Mouse (Mus musculus): Measurements from ENCODE around the gene Ppp1r14a.
A peak's percentile ranks its signal among the peaks of the same experiment; 100 is the strongest.

Gene Ppp1r14a

DNA sequence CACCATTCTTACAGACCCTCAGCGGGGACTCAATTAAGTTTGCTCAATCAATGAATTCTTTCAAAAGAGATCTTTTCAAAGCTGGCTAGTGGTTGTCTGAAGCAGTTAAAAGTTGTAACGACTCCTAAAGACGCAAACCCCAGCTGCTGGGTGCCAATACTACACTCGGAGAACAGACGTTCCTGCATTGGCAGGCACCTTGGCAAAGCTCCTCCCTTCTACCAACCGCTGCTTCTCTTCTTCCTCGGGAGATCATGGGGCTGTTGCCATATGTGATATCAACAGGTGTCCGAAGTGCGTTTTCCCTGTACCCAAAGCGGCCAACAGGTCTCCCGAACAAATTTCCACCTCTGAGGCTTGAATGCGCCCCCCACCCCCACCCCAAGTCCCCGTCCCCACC, 8.3 kb upstream of the Ppp1r14a start:
- no peak for DNase-seq

DNA sequence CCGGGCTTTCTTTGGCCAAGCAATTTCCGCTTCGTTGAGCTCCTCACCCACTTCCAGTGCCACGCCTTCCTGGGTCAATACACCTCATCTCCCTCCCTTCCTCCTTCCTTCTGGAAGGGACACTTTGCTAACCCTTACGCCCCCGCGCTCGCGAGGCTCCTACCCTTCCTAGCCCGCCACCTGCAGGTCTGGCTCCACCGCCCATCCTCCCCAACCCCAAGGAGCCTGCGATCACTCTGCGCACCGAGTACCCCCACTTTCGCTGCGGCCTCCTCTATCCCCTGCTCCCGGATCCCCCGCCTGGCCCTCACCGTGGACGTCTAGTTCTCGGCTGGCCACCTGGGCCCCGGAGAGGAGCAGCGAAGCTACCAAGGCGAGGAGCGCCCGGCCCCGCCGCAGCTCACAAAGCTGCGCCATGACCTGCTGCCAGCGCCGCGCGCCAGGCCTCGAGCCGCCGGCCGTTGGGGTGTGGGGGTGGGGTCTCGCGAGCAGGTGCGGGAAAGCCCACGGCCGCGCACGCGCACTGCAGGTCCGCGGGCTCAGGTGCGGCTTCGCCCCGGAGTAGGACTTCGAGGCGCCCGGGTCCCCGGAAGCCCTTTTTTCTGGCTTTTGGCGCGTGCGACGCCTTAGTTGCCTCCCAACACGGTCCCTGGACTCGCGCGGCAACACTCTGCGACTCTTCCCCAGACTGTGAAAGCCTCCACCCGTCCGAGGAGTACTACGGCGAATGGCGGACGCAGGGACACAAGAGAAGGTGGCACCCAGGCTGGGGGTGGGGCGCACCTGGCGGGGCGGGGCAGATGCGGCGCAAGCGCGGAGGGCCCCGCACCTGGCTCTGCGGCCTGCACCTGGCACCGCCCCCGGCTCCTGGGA, 7.7 kb upstream of the Ppp1r14a start, which contains the start of gene Spint2:
TSS of gene Spint2 (minus strand) at position 712 of the 873 bp plus-strand sequence.
- peak; percentile 93 to 94 for DNase-seq

DNA sequence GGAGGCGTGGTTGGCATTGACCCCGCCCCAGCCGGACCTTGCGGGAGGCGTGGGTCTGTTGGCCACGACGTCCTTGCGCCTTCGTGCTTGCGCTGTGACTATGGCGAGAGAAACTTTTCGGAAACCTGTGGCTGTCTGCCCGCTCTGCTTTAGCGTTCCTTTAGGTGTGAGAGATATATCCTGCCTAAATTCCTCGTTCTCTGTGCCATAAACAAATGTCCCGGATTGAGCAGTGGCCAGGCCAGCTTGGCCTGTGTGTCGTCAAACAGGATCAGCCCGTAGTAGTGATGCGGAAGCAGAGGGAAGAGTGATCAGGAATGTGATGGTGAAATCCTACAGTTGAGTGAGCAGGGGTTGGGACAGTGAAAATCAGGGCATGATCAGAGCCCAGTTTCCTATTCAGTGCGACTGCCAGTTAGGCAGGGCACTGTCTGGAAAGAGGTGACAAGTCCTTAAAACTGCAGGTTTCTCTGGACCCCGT, 7.0 kb upstream of the Ppp1r14a start:
- DNase-seq = no peak

DNA sequence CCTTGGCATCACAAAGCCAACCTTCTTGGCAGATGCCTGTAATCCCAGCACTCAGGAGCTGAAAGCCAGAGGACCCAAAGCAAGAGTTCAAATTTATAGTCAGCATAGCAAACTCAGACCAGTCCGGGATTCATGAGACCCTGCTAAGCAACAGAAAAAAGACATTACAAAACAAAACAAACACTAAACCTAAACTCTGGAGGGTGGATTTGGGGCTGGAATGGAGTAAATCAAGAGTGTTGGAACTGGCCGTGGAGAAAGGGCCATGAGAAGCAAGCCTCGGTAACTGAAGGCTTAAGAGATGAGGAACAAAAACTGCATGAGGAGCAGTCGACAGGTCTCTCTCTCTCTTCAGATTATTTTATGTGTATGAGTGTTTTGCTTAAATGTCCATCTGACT, 5.2 kb upstream of the Ppp1r14a start:
- DNase-seq = no peak

DNA sequence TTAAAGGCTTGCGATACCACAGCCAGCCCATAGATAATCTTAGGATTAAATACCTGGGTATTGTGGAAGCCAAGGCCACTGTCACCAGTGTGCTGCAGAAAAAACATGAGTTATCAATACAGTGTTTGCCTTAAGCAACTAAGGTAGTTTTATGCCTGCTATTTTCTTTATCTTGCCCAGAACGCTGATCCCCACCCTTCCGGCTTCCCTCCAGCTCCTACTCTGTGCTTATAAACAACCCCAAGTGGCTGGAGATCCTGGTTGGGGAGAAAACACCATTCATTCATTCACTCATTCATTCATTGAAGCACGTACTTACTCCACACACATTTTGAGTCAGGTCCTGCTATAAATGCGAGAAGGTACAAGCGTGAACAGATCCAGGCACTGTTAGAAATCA, 4.6 kb upstream of the Ppp1r14a start:
- no peak for DNase-seq

GRCm38 (mm10) chr7:29287481-29287880, 1.6 kb upstream of the Ppp1r14a start:
- DNase-seq = no peak

- DNase-seq = no peak
These were observed 1.0 kb upstream of the Ppp1r14a start for GRCm38 (mm10) chr7:29288079-29288478.

DNA sequence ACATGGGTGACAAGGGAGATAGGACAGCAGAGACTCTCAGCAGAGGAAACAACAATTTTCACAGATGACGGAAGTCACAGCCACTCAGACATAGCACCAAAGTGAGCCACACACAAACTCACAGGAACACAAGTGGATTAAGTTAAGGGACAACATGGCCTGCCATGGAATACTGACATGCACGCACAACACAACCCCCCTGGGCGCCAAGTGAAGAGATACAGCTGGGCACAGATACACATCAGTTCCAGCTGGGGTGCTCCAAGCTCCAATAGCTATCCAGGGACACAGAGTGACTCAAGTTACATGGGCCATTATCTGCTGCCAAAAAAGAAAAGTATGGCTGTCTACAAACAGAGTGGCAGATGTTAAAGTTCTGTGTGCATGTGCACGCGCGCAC, 748 bp downstream of the Ppp1r14a start:
- DNase-seq = no peak

- DNase-seq = no peak
These were observed 1.8 kb downstream of the Ppp1r14a start for GRCm38 (mm10) chr7:29290691-29291485.

GRCm38 (mm10) chr7:29291616-29292457, 2.7 kb downstream of the Ppp1r14a start:
- no peak for DNase-seq

GRCm38 (mm10) chr7:29292458-29293098, 3.5 kb downstream of the Ppp1r14a start:
- DNase-seq = no peak

- DNase-seq = peak in 1 of 2 experiments; percentile 47
These were observed 4.3 kb downstream of the Ppp1r14a start for GRCm38 (mm10) chr7:29293131-29294065.

DNA sequence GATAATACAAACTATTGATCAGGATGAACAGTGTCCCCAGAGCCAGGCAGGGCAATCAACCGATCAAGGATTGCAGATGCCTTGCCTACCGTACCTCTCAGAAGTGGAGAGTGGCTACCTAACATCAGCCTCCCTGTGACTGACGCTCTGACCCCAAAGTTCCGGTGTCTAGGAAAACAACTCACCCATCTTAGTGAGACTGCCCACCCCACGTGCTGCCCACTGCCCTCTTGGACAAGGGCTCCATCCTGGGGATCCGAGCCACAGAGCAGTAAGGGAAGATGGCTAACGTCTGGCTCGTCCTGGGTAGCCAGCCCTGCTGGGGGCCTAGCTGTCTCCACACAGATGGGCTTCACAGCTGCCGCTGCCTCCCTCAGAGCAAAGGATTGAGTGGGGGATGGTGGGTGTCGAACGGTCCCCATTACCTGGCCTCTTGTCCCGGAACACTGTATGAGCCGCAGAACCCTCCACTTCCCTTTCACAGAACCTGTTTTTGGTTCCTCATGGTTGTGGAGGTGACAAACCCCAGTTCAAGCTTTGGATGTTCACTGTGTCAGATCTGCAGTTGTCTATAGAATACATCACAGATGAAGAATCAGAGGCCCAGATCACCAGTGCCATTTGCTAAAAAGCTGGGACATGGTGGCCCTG, 5.1 kb downstream of the Ppp1r14a start:
- no peak for DNase-seq

- DNase-seq = no peak
These were observed 6.9 kb downstream of the Ppp1r14a start for GRCm38 (mm10) chr7:29295861-29296647.

GRCm38 (mm10) chr7:29296998-29297397, 7.9 kb downstream of the Ppp1r14a start:
- peak; percentile 73 to 74 for DNase-seq

GRCm38 (mm10) chr7:29301127-29301566, 12.0 kb downstream of the Ppp1r14a start:
- DNase-seq = peak in 1 of 2 experiments; percentile 62

DNA sequence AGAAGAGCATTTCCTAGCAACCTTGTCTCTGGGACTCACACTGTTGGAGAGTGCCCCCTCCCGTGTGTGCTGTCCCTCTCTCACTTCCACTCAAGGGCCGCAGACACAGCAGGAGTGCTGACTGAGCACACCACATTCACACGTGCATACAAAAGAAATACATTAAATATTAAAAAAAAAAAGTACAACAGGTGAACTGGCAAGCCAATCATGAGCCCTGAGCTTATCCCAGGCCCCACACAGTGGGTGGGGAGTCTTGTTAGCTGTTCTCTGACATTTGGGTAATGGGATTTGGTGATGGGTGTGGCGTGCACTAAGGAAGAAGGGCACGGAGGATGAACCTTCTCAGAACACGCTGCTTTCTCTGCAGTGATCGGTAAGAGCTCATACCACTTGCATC, 13.5 kb downstream of the Ppp1r14a start:
- no peak for DNase-seq

GRCm38 (mm10) chr7:29303738-29304462, 14.8 kb downstream of the Ppp1r14a start, which contains the start of gene Dpf1:
TSS of gene Dpf1 (plus strand) at chr7:29303951.
- DNase-seq = peak; percentile 45 to 51

All from kidney, adult 8-10 months (tissue).